Mouse (Mus musculus) gastrocnemius, adult 8-10 months (tissue): ENCODE measurements around the gene Tuba4a. TPM values are rescaled to one million over a fixed set of nuclear protein-coding genes. Genes with fewer than 3 reads are reported as not detected.
A peak's percentile ranks its signal among the peaks of the same experiment; 100 is the strongest.

ENCODE experiments used
- DNase-seq, 2 experiments: peaks; one replicate each; pipeline ENCODE4 v3.0.0; 2022; ENCODE audit warnings: low spot score in 2 of 2
- total RNA-seq, 4 experiments: library from RNA; stranded (reverse); gene quantifications; 2 replicates each; pipeline ENCODE4 v1.2.4; 2022

Tuba4a gene
- total RNA-seq, 4 experiments from 2014 or later: 1,243 to 1,380 (median 1,348) TPM

DNA sequence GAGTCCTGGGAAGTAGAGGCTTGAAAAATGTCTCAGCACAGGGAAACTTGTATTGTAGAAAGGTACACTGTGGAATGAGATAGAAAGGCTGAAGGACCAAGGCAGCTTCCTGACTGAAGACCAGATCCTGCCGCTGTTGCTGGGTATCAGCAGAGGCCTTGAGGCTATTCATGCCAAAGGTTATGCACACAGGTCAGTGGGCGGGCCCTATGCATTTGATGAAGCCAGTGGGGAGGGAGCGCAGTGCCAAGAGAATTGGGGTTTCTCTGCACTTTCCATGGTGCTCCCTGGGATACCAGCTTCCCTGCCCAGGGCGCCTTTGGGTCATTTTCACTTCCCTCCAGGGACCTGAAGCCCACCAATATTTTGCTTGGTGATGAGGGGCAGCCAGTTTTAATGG is 7.1 kb downstream of the Tuba4a start:
- no peak for DNase-seq

DNA sequence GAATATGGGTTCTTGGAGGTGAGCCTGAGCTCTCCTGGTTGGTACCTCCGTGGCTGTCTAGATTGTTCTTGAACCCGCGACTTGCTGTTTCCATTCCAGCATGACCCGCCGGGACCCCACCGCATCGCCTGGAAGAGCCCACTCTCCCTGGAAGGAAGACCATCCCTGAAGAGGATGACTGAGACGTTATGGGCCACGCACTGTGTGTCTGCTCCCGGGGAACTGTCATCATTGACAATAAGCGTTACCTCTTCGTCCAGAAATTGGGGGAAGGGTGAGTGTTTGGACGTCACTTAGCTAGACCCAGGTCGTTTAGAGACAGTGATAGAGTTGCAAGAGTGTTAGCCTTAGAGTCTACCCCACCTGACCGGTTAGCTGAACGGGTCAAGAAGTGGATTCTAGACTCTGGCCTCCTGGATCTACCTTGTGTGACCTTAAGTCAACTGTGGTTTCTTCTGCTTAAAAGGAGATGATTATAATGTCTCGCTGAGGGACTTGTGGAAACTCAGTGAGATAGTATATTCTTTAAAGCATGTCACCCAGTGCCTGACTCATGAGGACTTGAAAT is 8.4 kb downstream of the Tuba4a start:
- DNase-seq: no peak

DNA sequence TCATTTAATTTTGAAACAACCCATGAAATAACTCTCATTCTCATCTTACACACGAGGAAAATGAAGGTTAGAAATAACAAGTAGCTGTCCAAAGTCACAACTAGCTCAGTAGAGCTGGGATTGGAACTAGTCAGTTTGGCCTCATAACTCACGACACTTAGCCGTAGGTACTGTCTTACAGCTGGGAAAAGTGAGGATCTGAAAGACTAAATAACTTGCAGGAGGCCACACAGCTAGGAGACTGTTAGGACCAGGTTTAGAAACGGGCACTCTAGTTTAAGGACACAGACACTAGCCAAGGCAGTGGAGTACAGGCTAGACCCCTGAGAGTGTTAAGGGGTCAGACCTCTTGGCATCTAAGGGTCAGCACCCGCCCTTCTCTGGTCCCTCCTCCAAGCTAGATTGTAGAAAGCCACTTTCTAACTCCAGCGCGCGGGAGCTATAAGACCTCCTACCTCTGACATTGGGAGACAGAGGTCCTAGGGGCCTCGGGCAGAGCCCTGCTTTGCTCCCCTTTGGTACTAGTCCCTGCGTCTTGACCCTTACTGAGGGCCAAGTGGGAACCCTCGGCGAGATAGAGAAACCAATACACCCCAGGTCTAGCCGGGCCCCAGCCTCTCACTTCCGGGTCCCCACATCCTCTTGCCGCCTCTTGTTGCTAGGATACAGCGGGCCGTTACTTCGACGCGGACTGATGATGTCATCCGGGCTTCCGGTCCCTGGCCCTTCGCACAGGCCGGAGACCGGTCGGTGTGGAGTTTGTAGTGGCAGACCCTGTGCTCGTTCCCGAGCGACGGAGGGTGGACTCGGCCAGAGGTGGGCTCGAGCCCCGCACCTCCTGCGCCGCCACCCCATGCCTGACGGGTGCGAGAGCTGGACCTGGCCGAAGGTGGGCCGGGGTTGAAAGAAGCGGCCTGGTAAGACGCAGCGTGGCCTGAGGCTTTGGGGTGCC is 9.3 kb downstream of the Tuba4a start, which contains the start of the genes Glb1l and Stk16:
Gene Glb1l, minus strand, starts transcription at position 678 of the 952 bp plus-strand sequence.
Gene Stk16, plus strand, starts transcription at position 703 of the 952 bp plus-strand sequence.
- peak; percentile 89 to 91 for DNase-seq

DNA sequence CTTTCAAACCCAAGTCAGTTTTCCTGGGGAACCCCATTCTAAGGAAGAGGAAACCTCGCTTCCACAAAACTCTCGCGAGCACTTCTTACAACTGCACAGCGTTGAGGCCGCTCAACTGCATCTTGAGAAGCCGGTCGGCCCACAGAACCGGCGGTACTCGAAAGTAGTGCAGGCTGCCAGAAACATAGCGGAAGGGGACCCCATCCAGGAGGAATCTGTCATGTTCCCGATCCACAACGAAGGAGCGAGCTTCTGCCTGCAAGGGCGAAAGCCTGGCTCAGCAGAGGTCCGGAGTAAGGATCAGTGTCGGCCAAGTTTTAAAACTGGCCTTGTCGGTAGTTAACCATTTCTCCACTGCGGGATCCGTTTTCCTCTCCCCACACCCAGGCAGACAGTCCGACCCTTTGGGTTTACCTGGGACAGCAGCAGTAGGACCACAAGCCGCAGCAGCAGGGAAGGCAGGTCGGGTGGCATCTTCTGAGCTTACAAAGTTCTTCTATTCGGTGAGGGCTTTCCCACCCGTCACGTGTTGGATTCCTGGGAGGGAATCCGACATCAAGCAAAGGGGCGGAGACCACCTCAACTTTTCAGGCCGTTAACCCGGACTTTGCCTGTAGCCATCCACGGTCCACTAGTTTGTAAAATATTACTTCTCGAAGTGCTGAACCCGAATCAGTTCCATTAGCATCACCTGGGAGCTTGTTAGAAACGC is 10.5 kb downstream of the Tuba4a start:
- DNase-seq: no peak

DNA sequence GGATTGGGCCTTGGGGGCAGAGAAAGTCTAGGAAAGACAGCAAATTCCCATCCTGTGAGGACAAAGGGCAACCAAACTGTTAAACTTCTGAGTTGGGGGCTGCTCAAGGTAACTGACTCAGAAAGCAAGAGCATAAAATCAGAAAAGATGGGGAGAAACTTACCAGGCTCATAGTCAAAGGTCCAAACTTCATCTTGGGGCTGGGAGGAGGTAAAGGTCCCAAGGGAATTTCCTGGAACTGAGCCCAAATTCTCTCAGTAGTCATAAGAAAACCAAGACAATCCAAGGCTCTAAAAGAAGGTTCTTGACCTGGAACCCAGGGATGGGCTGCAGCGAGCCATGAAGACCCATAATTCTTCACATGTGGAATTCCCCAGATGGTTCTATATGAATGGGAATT is 18.4 kb downstream of the Tuba4a start:
- DNase-seq: no peak

DNA sequence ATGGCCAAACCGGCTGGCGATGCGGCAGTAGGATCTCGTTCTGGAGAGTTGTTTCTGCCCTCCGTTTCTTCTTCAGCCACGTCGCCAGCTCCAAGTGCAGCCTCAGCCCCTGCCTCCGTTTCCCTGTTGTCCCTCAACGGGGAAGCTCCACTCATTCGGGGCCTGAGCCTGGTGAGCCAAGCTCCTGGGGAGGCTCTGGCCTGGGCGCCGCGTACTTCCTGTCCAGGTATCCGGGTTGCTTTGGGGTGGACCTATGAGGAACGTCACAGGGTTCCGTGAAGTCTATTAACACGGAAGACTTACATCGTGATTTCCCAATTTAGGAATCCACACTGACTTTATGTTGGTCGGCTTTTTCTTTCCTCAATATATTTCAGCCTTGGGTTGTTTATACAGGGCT is 27.2 kb downstream of the Tuba4a start:
- DNase-seq: no peak

DNA sequence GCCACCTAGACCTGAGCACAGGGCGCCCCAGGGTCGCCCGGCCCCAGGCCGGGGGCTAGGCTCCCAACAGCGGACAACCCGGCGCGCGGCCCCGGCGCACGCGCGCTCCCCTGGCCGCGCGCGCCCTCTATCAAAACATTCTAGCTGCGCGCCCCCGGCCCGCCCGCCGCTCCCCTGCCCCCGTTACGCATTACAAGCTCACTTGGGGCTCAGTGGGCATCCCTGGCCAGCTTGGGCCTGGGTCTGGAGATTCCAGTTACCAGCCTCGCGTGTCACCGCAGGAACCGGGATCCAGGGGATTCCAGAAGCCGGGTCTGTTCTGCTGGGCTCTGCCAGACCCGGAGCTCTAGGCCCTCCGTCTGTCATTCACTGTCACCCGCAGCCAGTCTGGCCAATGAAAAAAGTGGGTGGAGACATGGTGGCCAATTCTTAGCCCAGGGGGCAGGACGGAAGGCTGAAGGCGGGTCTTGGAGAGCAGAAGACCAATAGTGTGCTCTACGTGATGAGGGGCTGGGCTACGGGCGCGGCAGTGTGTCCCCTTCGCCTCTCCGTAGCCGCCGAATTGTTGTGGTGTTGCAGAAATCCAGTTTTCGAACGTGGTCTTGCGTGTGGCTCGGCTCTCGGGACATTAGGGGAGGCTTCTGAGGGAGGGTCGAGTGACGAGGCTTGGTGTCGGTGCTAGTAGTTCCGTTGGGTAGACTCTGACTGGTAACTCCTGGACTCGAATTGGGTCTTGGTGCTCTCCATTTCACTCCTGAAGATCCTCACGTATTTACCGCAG is 27.9 kb downstream of the Tuba4a start, which contains the start of the genes Ankzf1 and Atg9a:
Gene Ankzf1, plus strand, starts transcription at position 530 of the 781 bp plus-strand sequence.
Gene Atg9a, minus strand, starts transcription at position 575 of the 781 bp plus-strand sequence.
- DNase-seq: peak; percentile 94 to 98

DNA sequence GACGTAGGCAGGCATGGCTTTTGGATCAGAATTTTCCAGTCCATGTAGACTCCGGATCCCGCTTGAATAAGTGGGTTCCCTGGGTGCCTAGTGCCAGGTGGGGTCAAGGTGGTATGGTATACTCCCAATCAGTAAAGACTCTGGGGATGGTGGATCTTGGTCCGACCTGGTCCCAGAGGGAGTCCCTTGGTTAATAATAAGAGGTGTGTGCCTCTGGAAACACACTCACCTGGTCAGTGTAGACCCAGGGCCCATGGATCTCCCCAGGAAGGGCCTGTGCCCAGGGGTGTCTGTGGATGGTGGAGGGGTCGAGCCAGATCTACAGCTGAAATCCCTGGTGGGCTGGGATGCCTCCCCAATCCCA is 28.4 kb downstream of the Tuba4a start:
- DNase-seq: no peak

DNA sequence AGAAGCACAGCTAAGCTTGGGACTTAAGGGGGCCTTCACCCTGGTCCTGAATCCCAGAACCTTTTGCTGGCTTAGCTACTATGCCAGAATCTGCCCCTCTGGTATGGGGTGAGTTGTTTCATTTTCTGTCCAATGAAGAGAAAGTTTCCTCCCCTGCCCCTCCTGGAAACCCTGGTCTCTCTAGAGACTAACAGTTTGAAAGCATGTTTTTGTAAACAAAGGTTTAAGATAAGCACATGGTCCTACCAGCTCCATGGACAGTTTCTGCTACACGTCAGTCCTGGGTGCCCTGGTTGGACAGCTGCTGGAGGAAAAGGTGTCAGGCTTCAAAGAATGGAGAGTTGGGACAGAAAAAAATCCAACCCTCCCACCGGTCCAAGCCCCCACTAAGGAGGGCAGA is 29.1 kb downstream of the Tuba4a start:
- no peak for DNase-seq

DNA sequence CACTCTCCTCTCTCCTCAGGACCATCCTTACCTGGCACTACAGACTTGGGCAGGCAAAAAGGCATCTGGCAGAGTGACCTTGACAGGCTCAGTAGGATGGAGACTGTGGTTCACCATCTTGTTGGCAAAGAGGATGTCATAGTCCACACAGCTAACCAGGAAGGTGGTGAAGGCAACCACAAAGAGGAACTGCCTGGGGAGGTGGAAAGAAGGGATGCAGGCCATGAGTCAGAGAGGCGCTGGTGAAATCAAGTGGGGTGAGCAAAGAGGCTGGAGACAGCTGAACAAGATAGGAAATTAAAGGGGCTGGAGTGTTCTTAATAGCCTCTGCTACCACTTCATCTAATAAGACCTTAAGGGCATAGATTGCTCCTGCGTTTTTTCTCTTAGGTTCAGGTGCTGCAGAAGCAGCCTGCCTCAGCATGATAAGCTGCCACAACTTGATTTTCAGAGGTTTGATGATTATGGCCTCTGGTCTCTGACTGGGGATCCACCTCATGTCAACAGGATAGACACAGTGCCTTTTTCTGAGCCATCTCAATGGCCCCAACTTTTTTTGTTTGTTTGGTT is 31.7 kb downstream of the Tuba4a start:
- DNase-seq: no peak

DNA sequence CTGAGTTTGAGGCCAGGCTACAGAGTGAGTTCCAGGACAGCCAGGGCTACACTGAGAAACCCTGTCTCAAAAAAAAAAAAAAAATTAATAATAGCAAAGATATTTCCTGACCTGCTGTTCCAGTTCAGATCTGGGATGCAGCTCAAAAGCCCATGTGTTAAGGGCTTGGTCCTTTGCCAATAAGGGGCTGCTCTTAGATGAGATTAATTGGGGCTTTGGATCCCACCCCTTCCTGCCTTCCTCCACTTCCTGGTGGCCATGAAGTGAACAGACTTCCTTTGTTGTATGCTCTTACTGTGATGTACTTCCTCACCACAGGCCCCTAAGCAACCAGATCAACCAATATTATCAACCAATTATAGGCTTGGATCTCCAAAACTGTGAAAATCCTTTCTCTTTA is 32.5 kb downstream of the Tuba4a start:
- DNase-seq: no peak

DNA sequence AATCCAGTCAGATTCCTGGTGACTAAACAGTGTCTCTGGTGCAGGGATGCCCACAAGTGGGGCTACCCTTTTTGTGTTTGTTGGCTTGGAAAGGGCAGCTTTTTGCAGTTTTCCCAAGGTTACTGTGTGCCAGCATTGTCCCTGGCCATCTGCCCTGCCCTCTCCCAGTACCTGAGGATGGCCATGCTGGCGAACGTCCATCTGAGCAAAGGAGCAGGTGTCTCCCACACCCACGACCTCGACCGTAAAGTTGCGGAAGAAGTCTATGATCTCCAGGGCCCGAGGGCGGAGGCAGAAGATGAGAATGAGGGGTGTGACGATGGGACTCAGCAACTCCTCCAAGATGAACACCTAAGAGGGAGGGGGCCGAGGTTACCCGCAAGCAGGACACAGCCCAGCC is 34.2 kb downstream of the Tuba4a start:
- no peak for DNase-seq

DNA sequence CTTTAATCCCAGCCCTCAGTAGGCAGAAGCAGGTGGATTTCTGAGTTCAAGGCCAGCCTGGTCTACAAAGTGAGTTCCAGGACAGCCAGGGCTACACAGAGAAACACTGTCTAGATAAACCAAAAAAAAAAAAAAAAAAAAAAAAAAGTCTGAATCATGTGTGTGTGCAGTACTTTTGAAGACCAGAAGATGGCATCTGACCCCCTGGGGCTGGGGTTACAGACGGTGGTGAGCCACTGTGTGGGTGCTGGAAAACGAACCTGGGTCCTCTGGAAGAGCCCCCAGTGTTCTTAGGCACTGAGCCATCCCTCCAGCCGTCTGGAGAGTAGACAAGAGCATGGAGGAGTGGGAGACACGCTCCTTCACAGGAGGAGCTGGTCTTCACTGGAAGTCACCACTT is 37.5 kb downstream of the Tuba4a start:
- no peak for DNase-seq

DNA sequence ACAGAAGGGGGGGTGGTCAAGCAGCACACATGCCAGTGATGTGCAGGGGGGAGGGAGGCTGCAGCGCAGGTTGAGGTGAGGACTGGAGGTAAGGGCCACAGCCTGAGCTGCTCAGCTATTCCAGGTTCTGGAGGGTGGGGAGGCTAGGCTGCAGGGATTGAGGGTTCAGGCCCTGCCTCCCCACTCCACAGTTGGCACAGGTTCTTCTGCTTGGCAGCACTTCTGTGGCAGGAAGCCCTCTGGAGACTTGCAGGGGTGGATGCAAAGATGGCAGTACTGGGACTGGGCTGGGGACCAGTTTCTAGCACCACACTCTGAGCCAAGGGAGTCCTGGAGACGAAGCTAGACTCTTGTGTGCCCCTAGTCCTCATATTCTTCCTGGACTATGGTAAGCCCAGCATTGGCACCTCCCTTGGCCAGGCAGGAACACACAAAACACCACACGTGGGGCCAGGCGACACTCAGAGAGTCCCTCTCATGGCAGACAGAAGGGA is 38.2 kb downstream of the Tuba4a start:
- DNase-seq: no peak

DNA sequence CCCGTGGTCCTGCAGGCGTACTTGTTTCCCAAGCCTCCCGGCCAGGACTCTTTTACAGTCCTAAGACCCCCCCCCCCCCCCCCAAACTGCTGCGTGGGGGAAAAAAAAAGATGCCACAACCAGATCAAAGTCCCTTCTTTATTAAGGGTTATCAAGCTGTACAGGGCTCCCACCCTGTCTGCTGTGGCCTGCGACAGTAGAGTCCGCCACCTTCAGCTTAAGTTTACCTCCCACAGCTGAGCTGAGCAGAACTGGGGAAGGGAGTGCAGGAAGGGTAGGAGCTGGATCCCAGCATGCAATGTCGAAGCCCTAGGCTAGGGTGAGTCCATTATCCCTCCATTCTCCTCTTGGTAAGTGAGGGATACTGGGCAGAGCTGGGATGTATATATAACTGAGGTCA is 38.9 kb downstream of the Tuba4a start:
- no peak for DNase-seq

DNA sequence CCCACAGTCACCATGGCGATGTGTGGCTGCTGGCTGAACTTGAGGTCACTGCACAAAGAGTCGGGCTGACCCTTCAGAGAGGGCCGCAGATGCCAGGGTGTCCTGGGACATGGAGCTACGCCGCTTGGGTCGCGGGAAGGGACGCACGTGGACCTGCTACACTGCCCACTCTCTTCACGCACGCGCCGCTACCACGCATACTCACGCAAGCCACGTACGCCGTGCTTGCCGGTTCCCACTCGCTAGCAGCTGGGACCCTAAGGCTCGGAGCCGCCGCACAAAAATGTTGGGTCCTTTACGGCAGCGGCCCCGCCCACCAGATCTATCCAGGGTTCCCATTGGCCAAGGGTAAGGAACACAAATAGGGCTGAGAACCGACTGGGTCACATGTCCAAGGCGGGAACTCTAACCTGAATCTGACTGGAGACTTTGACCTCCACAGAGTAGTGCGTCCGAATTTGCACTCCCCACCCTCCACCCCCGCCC is 39.5 kb downstream of the Tuba4a start, which contains the start of gene Abcb6:
Gene Abcb6, minus strand, starts transcription at position 288 of the 486 bp plus-strand sequence.
- DNase-seq: peak; percentile 79 to 84

DNA sequence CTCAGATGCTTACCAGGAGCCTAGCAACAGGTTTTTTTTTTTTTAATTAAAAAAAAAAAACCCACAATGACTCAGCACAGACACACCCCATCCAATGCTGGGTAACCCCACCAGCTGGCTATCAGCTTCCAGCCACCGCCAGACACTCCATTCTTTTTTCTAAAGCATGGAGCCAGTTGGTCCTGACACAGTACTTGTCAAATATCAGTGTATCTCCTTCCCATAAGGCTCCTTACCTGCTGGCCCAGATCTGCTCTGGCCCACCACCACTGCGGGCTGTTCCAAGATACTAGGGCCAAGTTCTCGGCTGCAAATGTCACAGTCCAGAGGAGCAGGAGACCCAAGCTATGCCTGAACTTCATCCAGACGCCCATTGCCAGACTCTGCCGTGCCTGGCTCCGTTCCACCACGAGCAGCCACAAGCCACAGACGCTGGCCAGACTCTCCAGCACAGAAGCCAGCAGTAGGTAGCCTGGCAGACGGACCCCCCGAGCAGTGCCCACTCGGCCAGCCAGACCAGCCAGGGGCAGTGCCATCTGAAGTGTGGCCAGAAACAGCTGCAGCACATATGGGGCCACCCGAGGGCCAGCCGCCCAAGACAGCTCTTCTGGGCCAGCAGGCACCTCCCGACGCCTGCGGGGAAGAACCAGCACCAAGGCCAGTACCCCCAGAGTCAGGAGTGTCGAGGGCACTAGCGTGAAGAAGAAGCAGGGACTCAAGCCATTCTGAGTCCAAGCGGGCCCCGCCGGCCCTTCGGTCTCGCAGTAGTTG is 40.1 kb downstream of the Tuba4a start:
- peak in 1 of 2 experiments; percentile 40 for DNase-seq

DNA sequence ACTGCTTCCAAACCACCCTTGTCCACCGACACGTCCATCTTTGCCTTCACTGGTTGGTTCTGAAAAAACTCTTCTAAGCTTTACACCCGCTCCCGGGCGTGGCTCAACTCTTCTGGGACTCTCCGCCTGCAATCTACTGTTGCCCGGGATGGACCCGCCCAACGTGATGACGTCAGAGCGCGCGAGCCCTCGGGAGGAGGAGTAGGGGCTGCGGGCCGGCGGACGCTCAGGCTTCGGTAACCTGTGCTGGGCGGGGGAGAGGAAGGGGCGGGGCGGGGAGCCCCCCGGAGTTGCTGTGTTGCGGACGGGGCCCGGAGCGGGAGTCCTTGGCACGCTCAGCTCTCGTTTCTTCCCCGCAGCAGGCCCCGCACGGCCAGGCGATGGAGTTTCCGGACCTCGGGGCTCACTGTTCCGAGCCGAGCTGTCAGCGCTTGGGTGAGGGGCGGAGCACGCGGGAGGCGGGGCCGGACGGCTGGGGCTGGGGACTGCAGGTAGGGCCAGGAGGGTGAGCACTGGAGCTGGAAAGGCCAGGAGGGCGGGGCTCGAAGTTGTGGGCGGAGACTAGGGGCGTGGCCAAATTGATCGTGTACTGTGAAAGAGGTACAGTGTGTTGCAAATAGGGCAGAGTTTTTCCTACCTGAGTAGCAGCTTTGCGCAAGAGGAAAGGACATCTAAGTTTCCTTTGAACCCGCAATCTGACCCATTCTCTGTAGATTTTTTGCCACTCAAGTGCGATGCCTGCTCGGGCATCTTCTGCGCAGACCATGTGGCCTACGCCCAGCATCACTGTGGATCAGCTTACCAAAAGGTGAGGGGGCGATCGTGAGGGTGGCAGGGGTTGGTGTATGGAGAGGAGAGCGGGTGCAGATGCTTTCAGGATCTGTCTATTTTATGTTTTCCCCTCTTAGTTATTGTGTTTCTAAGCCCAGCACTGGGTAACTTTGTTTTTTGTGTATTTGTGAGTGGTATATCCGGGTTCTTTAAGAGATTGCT is 50.9 kb downstream of the Tuba4a start, which contains the start of gene Zfand2b:
Gene Zfand2b, plus strand, starts transcription at position 175 of the 993 bp plus-strand sequence.
- peak; percentile 95 to 96 for DNase-seq
